Mouse (Mus musculus): Measurements from ENCODE around the gene Krtap16-1. TPM values are rescaled to one million over a fixed set of nuclear protein-coding genes. Genes with fewer than 3 reads are reported as not detected.

The Krtap16-1 gene
- polyA plus RNA-seq (2014; fragmentation: Illumina TruSeq; extraction: RNeasy Lipid Tissue Mini Kit (QIAGEN cat#74804); ENCODE audit: low replicate concordance): not detected

DNA sequence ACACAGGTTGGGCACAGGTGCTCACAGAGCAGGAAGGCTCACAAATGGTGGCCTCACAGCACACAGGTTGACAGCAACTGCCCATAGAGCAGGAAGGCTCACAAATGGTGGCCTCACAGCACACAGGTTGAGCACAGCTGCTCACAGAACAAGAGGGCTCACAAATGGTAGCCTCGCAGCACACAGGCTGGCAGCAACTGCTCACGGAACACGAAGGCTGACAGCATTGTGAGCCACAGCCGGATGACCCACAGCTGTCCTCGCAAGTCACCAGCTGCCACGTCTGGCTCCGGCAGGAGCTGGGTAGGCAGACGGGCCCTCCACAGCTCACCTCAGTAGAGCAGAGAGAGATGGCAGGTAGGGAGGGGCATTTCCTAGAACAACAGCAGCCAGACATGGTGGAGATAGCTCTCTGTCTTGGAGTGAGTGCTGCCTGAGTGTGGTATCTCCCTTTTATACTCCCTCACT is at the start of gene Krtap16-1:
Krtap16-1 (minus strand) TSS at position 418 of the 468 bp plus-strand sequence.

DNA sequence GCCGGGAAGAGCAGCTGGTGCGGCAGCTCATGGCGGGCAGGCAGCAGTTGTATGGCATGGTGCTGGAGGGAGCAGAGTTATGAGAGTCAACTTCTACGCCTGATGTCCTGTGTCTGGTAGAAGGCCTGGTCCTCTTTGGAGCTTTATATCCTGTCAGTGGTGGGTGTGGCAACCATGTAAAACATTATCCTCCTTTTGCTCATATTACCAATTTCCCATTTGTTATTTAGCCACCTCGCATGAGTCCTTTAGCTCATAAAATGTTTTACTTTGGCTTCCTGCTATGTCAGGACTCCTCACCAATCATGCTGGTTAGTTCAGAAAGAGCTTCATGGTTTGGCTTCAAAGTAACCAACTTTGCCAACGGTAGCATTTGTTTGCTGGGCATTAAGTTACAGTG is 43.4 kb upstream of the Krtap16-1 start, which contains the start of gene Krt33b:
Krt33b (minus strand) TSS at position 101 of the 400 bp plus-strand sequence.

DNA sequence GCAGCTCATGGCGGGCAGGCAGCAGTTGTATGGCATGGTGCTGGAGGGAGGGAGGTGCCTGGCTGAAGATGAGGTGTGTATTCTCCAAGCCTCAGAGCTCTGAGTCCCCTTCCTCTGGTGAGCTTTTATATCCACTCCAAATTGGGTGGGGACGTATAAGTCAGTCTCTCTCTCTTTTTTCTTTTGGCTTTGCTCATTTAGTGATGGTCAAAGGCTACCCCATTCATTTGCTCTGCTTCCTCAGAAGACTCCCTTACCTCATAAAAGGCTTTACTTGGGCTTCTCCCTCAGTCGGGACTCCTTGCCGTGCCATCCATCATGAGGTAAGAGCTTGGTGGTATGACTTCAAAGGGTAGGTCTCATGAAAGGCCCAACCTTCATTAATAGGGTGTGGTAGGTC is 29.7 kb upstream of the Krtap16-1 start, which contains the start of gene Krt33a:
Krt33a (minus strand) TSS at position 101 of the 400 bp plus-strand sequence.

GRCm38 (mm10) chr11:99993620-99994383 is 7.4 kb upstream of the Krtap16-1 start, which contains the start of gene Krtap17-1:
TSS of gene Krtap17-1 (minus strand) at chr11:99993994.

DNA sequence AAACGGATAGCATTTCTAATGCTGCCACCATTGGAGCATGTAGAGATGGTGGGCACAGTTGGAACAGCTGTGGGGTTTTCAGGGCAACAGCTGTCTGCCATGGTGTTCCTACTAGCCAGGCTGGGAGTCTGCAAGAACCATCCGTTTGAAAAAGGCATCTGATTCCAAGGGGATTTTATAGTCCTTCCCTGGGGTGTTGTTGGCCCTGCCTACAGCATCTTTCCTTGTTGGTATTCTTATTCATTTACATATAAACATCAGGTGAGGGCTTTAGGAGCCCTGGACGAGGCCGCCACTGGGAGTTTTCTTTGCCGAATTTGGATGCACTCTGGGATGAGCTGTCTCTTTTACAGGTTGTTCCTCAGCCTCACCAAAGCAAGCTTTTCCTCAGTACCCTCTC is 7.4 kb downstream of the Krtap16-1 start, which contains the start of gene Krtap29-1:
Krtap29-1 (minus strand) TSS at position 101 of the 400 bp plus-strand sequence.

GRCm38 (mm10) chr11:99948175-99948574 is 38.2 kb downstream of the Krtap16-1 start, which contains the start of gene Krtap9-5:
TSS of gene Krtap9-5 (plus strand) at chr11:99948475.

DNA sequence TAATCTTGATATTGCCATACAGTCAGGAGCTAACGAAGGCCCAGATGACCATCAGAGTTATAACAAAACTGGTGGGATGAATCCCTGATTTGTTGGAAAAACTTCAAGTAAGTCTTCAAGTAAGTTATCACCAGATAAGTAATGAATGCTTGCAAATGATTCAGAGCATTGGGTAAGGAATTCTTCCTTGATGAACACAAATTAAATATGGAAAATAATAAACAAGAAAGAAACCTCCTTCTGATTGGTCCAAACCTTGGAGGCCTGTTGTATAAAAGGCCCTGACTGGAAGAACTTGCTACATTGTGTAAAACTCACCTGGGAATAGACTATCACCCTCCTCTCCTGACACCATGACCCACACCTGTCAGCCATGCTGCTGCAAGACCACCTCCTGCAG is 50.4 kb downstream of the Krtap16-1 start, which contains the start of gene Krtap31-2:
Krtap31-2 (plus strand) TSS at position 301 of the 400 bp plus-strand sequence.

Other genes with a start within 250 kb of the Krtap16-1 start
- not detected for gene Gm11595, start 213.7 kb downstream of the Krtap16-1 start, polyA plus RNA-seq (2014; fragmentation: Illumina TruSeq; extraction: RNeasy Lipid Tissue Mini Kit (QIAGEN cat#74804); ENCODE audit: low replicate concordance)
- not detected for gene Krtap4-8, start 205.9 kb downstream of the Krtap16-1 start, polyA plus RNA-seq (2014; fragmentation: Illumina TruSeq; extraction: RNeasy Lipid Tissue Mini Kit (QIAGEN cat#74804); ENCODE audit: low replicate concordance)
- not detected for gene Krtap4-9, start 201.4 kb downstream of the Krtap16-1 start, polyA plus RNA-seq (2014; fragmentation: Illumina TruSeq; extraction: RNeasy Lipid Tissue Mini Kit (QIAGEN cat#74804); ENCODE audit: low replicate concordance)
- gene Gm11596, start 193.1 kb downstream of the Krtap16-1 start, polyA plus RNA-seq (2014; fragmentation: Illumina TruSeq; extraction: RNeasy Lipid Tissue Mini Kit (QIAGEN cat#74804); ENCODE audit: low replicate concordance): not detected
- gene Gm11569, start 187.7 kb downstream of the Krtap16-1 start, polyA plus RNA-seq (2014; fragmentation: Illumina TruSeq; extraction: RNeasy Lipid Tissue Mini Kit (QIAGEN cat#74804); ENCODE audit: low replicate concordance): not detected
- gene Gm11554, start 182.2 kb downstream of the Krtap16-1 start, polyA plus RNA-seq (2014; fragmentation: Illumina TruSeq; extraction: RNeasy Lipid Tissue Mini Kit (QIAGEN cat#74804); ENCODE audit: low replicate concordance): not detected
- not detected for gene Krtap4-13, start 176.7 kb downstream of the Krtap16-1 start, polyA plus RNA-seq (2014; fragmentation: Illumina TruSeq; extraction: RNeasy Lipid Tissue Mini Kit (QIAGEN cat#74804); ENCODE audit: low replicate concordance)
- not detected for gene Gm11564, start 170.9 kb downstream of the Krtap16-1 start, polyA plus RNA-seq (2014; fragmentation: Illumina TruSeq; extraction: RNeasy Lipid Tissue Mini Kit (QIAGEN cat#74804); ENCODE audit: low replicate concordance)
- not detected for gene 2300003K06Rik, start 148.5 kb downstream of the Krtap16-1 start, polyA plus RNA-seq (2014; fragmentation: Illumina TruSeq; extraction: RNeasy Lipid Tissue Mini Kit (QIAGEN cat#74804); ENCODE audit: low replicate concordance)
- not detected for gene Krtap4-16, start 135.0 kb downstream of the Krtap16-1 start, polyA plus RNA-seq (2014; fragmentation: Illumina TruSeq; extraction: RNeasy Lipid Tissue Mini Kit (QIAGEN cat#74804); ENCODE audit: low replicate concordance)
- gene Gm11568, start 128.7 kb downstream of the Krtap16-1 start, polyA plus RNA-seq (2014; fragmentation: Illumina TruSeq; extraction: RNeasy Lipid Tissue Mini Kit (QIAGEN cat#74804); ENCODE audit: low replicate concordance): not detected
- not detected for gene Gm11559, start 122.1 kb downstream of the Krtap16-1 start, polyA plus RNA-seq (2014; fragmentation: Illumina TruSeq; extraction: RNeasy Lipid Tissue Mini Kit (QIAGEN cat#74804); ENCODE audit: low replicate concordance)
- gene Krtap9-1, start 113.2 kb downstream of the Krtap16-1 start, polyA plus RNA-seq (2014; fragmentation: Illumina TruSeq; extraction: RNeasy Lipid Tissue Mini Kit (QIAGEN cat#74804); ENCODE audit: low replicate concordance): not detected
- not detected for gene Gm11567, start 107.4 kb downstream of the Krtap16-1 start, polyA plus RNA-seq (2014; fragmentation: Illumina TruSeq; extraction: RNeasy Lipid Tissue Mini Kit (QIAGEN cat#74804); ENCODE audit: low replicate concordance)
- not detected for gene Krtap31-1, start 78.7 kb downstream of the Krtap16-1 start, polyA plus RNA-seq (2014; fragmentation: Illumina TruSeq; extraction: RNeasy Lipid Tissue Mini Kit (QIAGEN cat#74804); ENCODE audit: low replicate concordance)
- gene Gm11565, start 71.8 kb downstream of the Krtap16-1 start, polyA plus RNA-seq (2014; fragmentation: Illumina TruSeq; extraction: RNeasy Lipid Tissue Mini Kit (QIAGEN cat#74804); ENCODE audit: low replicate concordance): not detected
- not detected for gene Krtap31-2, start 50.3 kb downstream of the Krtap16-1 start, polyA plus RNA-seq (2014; fragmentation: Illumina TruSeq; extraction: RNeasy Lipid Tissue Mini Kit (QIAGEN cat#74804); ENCODE audit: low replicate concordance)
- not detected for gene Krtap9-5, start 38.1 kb downstream of the Krtap16-1 start, polyA plus RNA-seq (2014; fragmentation: Illumina TruSeq; extraction: RNeasy Lipid Tissue Mini Kit (QIAGEN cat#74804); ENCODE audit: low replicate concordance)
- not detected for gene Krtap29-1, start 7.5 kb downstream of the Krtap16-1 start, polyA plus RNA-seq (2014; fragmentation: Illumina TruSeq; extraction: RNeasy Lipid Tissue Mini Kit (QIAGEN cat#74804); ENCODE audit: low replicate concordance)
- not detected for gene Krtap17-1, start 7.4 kb upstream of the Krtap16-1 start, polyA plus RNA-seq (2014; fragmentation: Illumina TruSeq; extraction: RNeasy Lipid Tissue Mini Kit (QIAGEN cat#74804); ENCODE audit: low replicate concordance)
- gene Krt33a, start 29.6 kb upstream of the Krtap16-1 start, polyA plus RNA-seq (2014; fragmentation: Illumina TruSeq; extraction: RNeasy Lipid Tissue Mini Kit (QIAGEN cat#74804); ENCODE audit: low replicate concordance): not detected
- gene Krt33b, start 43.3 kb upstream of the Krtap16-1 start, polyA plus RNA-seq (2014; fragmentation: Illumina TruSeq; extraction: RNeasy Lipid Tissue Mini Kit (QIAGEN cat#74804); ENCODE audit: low replicate concordance): not detected
- gene Krt34, start 55.0 kb upstream of the Krtap16-1 start, polyA plus RNA-seq (2014; fragmentation: Illumina TruSeq; extraction: RNeasy Lipid Tissue Mini Kit (QIAGEN cat#74804); ENCODE audit: low replicate concordance): not detected
- not detected for gene Krt31, start 64.0 kb upstream of the Krtap16-1 start, polyA plus RNA-seq (2014; fragmentation: Illumina TruSeq; extraction: RNeasy Lipid Tissue Mini Kit (QIAGEN cat#74804); ENCODE audit: low replicate concordance)
- not detected for gene Krt32, start 101.6 kb upstream of the Krtap16-1 start, polyA plus RNA-seq (2014; fragmentation: Illumina TruSeq; extraction: RNeasy Lipid Tissue Mini Kit (QIAGEN cat#74804); ENCODE audit: low replicate concordance)
- gene Krt35, start 109.6 kb upstream of the Krtap16-1 start, polyA plus RNA-seq (2014; fragmentation: Illumina TruSeq; extraction: RNeasy Lipid Tissue Mini Kit (QIAGEN cat#74804); ENCODE audit: low replicate concordance): not detected
- not detected for gene Krt36, start 119.0 kb upstream of the Krtap16-1 start, polyA plus RNA-seq (2014; fragmentation: Illumina TruSeq; extraction: RNeasy Lipid Tissue Mini Kit (QIAGEN cat#74804); ENCODE audit: low replicate concordance)
- not detected for gene Krt13, start 135.0 kb upstream of the Krtap16-1 start, polyA plus RNA-seq (2014; fragmentation: Illumina TruSeq; extraction: RNeasy Lipid Tissue Mini Kit (QIAGEN cat#74804); ENCODE audit: low replicate concordance)
- gene Krt15, start 149.3 kb upstream of the Krtap16-1 start, polyA plus RNA-seq (2014; fragmentation: Illumina TruSeq; extraction: RNeasy Lipid Tissue Mini Kit (QIAGEN cat#74804); ENCODE audit: low replicate concordance): not detected
- 9.9 TPM for gene Krt19, start 162.1 kb upstream of the Krtap16-1 start, polyA plus RNA-seq (2014; fragmentation: Illumina TruSeq; extraction: RNeasy Lipid Tissue Mini Kit (QIAGEN cat#74804); ENCODE audit: low replicate concordance)
- not detected for gene Krt9, start 206.6 kb upstream of the Krtap16-1 start, polyA plus RNA-seq (2014; fragmentation: Illumina TruSeq; extraction: RNeasy Lipid Tissue Mini Kit (QIAGEN cat#74804); ENCODE audit: low replicate concordance)
- not detected for gene Krt14, start 221.0 kb upstream of the Krtap16-1 start, polyA plus RNA-seq (2014; fragmentation: Illumina TruSeq; extraction: RNeasy Lipid Tissue Mini Kit (QIAGEN cat#74804); ENCODE audit: low replicate concordance)

Measured in small intestine, adult 10 weeks (tissue).